Mouse (Mus musculus): ENCODE measurements around the gene Apoc2. TPM values are rescaled to one million over a fixed set of nuclear protein-coding genes. Genes with fewer than 3 reads are reported as not detected.

The Apoc2 gene
- polyA plus RNA-seq, 1 experiment from 2014 or later = not detected

GRCm38 (mm10) chr7:19701069-19701761, 23.5 kb upstream of the Apoc2 start:
- Histone ChIP-seq H3K27ac (ENCODE audit: low read length) (peak overlapping the region; percentile 24; the same call in 1 of the 2 replicates), H3K9ac (ENCODE audit: low read depth, low read length) (peak overlapping the region; percentile 40; the same call in 1 of the 2 replicates), H3K4me2 (ENCODE audit: low read length) (no peak overlapping the region), H3K4me3 (ENCODE audit: low read depth, low read length) (no peak overlapping the region), H3K4me1 (ENCODE audit: control insufficient read depth, insufficient read depth, low read length) (peaks cover 16% of the 10 kb centered on the region; the same call in 1 of the 2 replicates), H3K36me3 (ENCODE audit: control insufficient read depth, insufficient read depth, low read length) (peaks cover 4% of the 10 kb centered on the region; the same call in 1 of the 2 replicates), H3K9me3 (replicated peaks; ENCODE audit: control insufficient read depth, low read length, poor library complexity, severe bottlenecking) (no peaks in the 10 kb centered on the region), H3K27me3 (ENCODE audit: control insufficient read depth, insufficient read depth, low read depth, low read length) (no peaks in the 10 kb centered on the region)
- ATAC-seq = peak; percentile 49
- 28% methylated on average over 22 of the region's 22 CpGs for WGBS

GRCm38 (mm10) chr7:19700299-19701068, 22.7 kb upstream of the Apoc2 start:
- no peaks in the 10 kb centered on the region for H3K9me3 ChIP-seq (replicated peaks; ENCODE audit: control insufficient read depth, low read length, poor library complexity, severe bottlenecking)
- H3K4me1 ChIP-seq (ENCODE audit: control insufficient read depth, insufficient read depth, low read length) = peaks cover 16% of the 10 kb centered on the region; the same call in 1 of the 2 replicates
- peaks cover 3% of the 10 kb centered on the region; the same call in 1 of the 2 replicates for H3K36me3 ChIP-seq (ENCODE audit: control insufficient read depth, insufficient read depth, low read length)
- no peak for ATAC-seq
- no peak overlapping the region for H3K4me2 ChIP-seq (ENCODE audit: low read length)
- H3K27me3 ChIP-seq (ENCODE audit: control insufficient read depth, insufficient read depth, low read depth, low read length) = no peaks in the 10 kb centered on the region
- H3K27ac ChIP-seq (ENCODE audit: low read length) = no peak overlapping the region
- H3K4me3 ChIP-seq (ENCODE audit: low read depth, low read length) = no peak overlapping the region
- H3K9ac ChIP-seq (ENCODE audit: low read depth, low read length) = no peak overlapping the region
- 63% methylated on average over 12 of the region's 12 CpGs for WGBS

- Histone ChIP-seq H3K27ac (ENCODE audit: low read length) (no peak overlapping the region), H3K9ac (ENCODE audit: low read depth, low read length) (no peak overlapping the region), H3K4me1 (ENCODE audit: control insufficient read depth, insufficient read depth, low read length) (peaks cover 16% of the 10 kb centered on the region; the same call in 1 of the 2 replicates), H3K4me2 (ENCODE audit: low read length) (no peak overlapping the region), H3K9me3 (replicated peaks; ENCODE audit: control insufficient read depth, low read length, poor library complexity, severe bottlenecking) (no peaks in the 10 kb centered on the region), H3K4me3 (ENCODE audit: low read depth, low read length) (no peak overlapping the region), H3K27me3 (ENCODE audit: control insufficient read depth, insufficient read depth, low read depth, low read length) (no peaks in the 10 kb centered on the region), H3K36me3 (ENCODE audit: control insufficient read depth, insufficient read depth, low read length) (peaks cover 3% of the 10 kb centered on the region; the same call in 1 of the 2 replicates)
- ATAC-seq = no peak
- 76% methylated on average over 4 of the region's 4 CpGs for WGBS
These were observed 22.0 kb upstream of the Apoc2 start for GRCm38 (mm10) chr7:19699827-19700148.

GRCm38 (mm10) chr7:19698907-19699826, 21.4 kb upstream of the Apoc2 start, which contains the start of gene Apoe:
Apoe (minus strand) TSS chr7:19699188.
- 1% methylated on average over 16 of the region's 20 CpGs for WGBS
- peak within 1 kb of the TSS; percentile 29; the same call in 1 of the 2 replicates for H3K27ac ChIP-seq (ENCODE audit: low read length)
- H3K9ac ChIP-seq (ENCODE audit: low read depth, low read length) = peak within 1 kb of the TSS; percentile 57

GRCm38 (mm10) chr7:19697949-19698906, 20.5 kb upstream of the Apoc2 start:
- Histone ChIP-seq H3K36me3 (ENCODE audit: control insufficient read depth, insufficient read depth, low read length) (peaks cover 3% of the 10 kb centered on the region; the same call in 1 of the 2 replicates), H3K4me1 (ENCODE audit: control insufficient read depth, insufficient read depth, low read length) (peaks cover 16% of the 10 kb centered on the region; the same call in 1 of the 2 replicates), H3K9me3 (replicated peaks; ENCODE audit: control insufficient read depth, low read length, poor library complexity, severe bottlenecking) (no peaks in the 10 kb centered on the region), H3K9ac (ENCODE audit: low read depth, low read length) (peak overlapping the region; percentile 57), H3K4me2 (ENCODE audit: low read length) (peak overlapping the region; percentile 54), H3K4me3 (ENCODE audit: low read depth, low read length) (peak overlapping the region; percentile 35), H3K27me3 (ENCODE audit: control insufficient read depth, insufficient read depth, low read depth, low read length) (no peaks in the 10 kb centered on the region), H3K27ac (ENCODE audit: low read length) (peak overlapping the region; percentile 29; the same call in 1 of the 2 replicates)
- no peak for ATAC-seq
- 2% methylated on average over 28 of the region's 28 CpGs for WGBS

More at GRCm38 (mm10) chr7:19698907-19699826, 21.4 kb upstream of the Apoc2 start, which contains the start of gene Apoe:
- Histone ChIP-seq H3K9me3 (replicated peaks; ENCODE audit: control insufficient read depth, low read length, poor library complexity, severe bottlenecking) (no peaks in the 10 kb centered on the region), H3K36me3 (ENCODE audit: control insufficient read depth, insufficient read depth, low read length) (peaks cover 3% of the 10 kb centered on the region; the same call in 1 of the 2 replicates), H3K4me3 (ENCODE audit: low read depth, low read length) (peak within 1 kb of the TSS; percentile 35), H3K27me3 (ENCODE audit: control insufficient read depth, insufficient read depth, low read depth, low read length) (no peaks in the 10 kb centered on the region), H3K4me1 (ENCODE audit: control insufficient read depth, insufficient read depth, low read length) (peaks cover 16% of the 10 kb centered on the region; the same call in 1 of the 2 replicates), H3K4me2 (ENCODE audit: low read length) (peak within 1 kb of the TSS; percentile 54)
- peak; percentile 68 for ATAC-seq

- peaks cover 16% of the 10 kb centered on the region; the same call in 1 of the 2 replicates for H3K4me1 ChIP-seq (ENCODE audit: control insufficient read depth, insufficient read depth, low read length)
- H3K9me3 ChIP-seq (replicated peaks; ENCODE audit: control insufficient read depth, low read length, poor library complexity, severe bottlenecking) = no peaks in the 10 kb centered on the region
- H3K36me3 ChIP-seq (ENCODE audit: control insufficient read depth, insufficient read depth, low read length) = peaks cover 3% of the 10 kb centered on the region; the same call in 1 of the 2 replicates
- H3K27me3 ChIP-seq (ENCODE audit: control insufficient read depth, insufficient read depth, low read depth, low read length) = no peaks in the 10 kb centered on the region
- H3K9ac ChIP-seq (ENCODE audit: low read depth, low read length) = no peak overlapping the region
- no peak overlapping the region for H3K4me3 ChIP-seq (ENCODE audit: low read depth, low read length)
- H3K27ac ChIP-seq (ENCODE audit: low read length) = no peak overlapping the region
- no peak for ATAC-seq
- H3K4me2 ChIP-seq (ENCODE audit: low read length) = no peak overlapping the region
- 95% methylated on average over 34 of the region's 34 CpGs for WGBS
These were observed 18.7 kb upstream of the Apoc2 start for GRCm38 (mm10) chr7:19696336-19696873.

- H3K4me3 ChIP-seq (ENCODE audit: low read depth, low read length) = no peak overlapping the region
- 84% methylated on average over 6 of the region's 6 CpGs for WGBS
- no peak overlapping the region for H3K27ac ChIP-seq (ENCODE audit: low read length)
- no peaks in the 10 kb centered on the region for H3K9me3 ChIP-seq (replicated peaks; ENCODE audit: control insufficient read depth, low read length, poor library complexity, severe bottlenecking)
- peaks cover 3% of the 10 kb centered on the region; the same call in 1 of the 2 replicates for H3K36me3 ChIP-seq (ENCODE audit: control insufficient read depth, insufficient read depth, low read length)
- no peaks in the 10 kb centered on the region for H3K27me3 ChIP-seq (ENCODE audit: control insufficient read depth, insufficient read depth, low read depth, low read length)
- H3K9ac ChIP-seq (ENCODE audit: low read depth, low read length) = no peak overlapping the region
- no peak overlapping the region for H3K4me2 ChIP-seq (ENCODE audit: low read length)
- peaks cover 16% of the 10 kb centered on the region; the same call in 1 of the 2 replicates for H3K4me1 ChIP-seq (ENCODE audit: control insufficient read depth, insufficient read depth, low read length)
- no peak for ATAC-seq
These were observed 18.1 kb upstream of the Apoc2 start for GRCm38 (mm10) chr7:19695881-19696280.

Data from midbrain, embryonic 16.5 days (tissue).